Mouse (Mus musculus): ENCODE data around the gene Ung. TPM values are rescaled to one million over a fixed set of nuclear protein-coding genes. Genes with fewer than 3 reads are reported as not detected.

Ung gene
- polyA plus RNA-seq, 1 experiment, result 5.7 TPM

- H3K36me3 ChIP-seq (ENCODE audit: control insufficient read depth, insufficient read depth, low read length), result no peaks in the 10 kb centered on the region
- peak overlapping the region; percentile 95 for H3K4me3 ChIP-seq (ENCODE audit: extremely low read depth, insufficient read depth, insufficient read length)
- under 1% methylated on average over 87 of the region's 87 CpGs for WGBS
- H3K27ac ChIP-seq (ENCODE audit: insufficient read depth, low read length), result peak overlapping the region; percentile 69
- H3K27me3 ChIP-seq (ENCODE audit: control insufficient read depth, insufficient read depth, low read length), result no peaks in the 10 kb centered on the region
- peaks cover 10% of the 10 kb centered on the region for H3K4me1 ChIP-seq (ENCODE audit: control insufficient read depth, insufficient read depth, insufficient read length)
- peak; percentile 82 to 90 for DNase-seq (ENCODE audit: low read depth in 1 of 2, low spot score in 2 of 2)
- no peak for TF ChIP-seq CTCF (IDR thresholded peaks at IDR 0.05; ENCODE audit: extremely low read depth, insufficient read depth, insufficient read length, insufficient replicate concordance)
- TF ChIP-seq POLR2A (IDR thresholded peaks at IDR 0.05; ENCODE audit: low read depth, low read length), result no peak; the same call in 1 of the 2 replicates
These were observed 723 bp downstream of the Ung start for GRCm38 (mm10) chr5:114130698-114131520.

GRCm38 (mm10) chr5:114131521-114131840, 1.3 kb downstream of the Ung start:
- DNase-seq (ENCODE audit: low read depth in 1 of 2, low spot score in 2 of 2), result peak; percentile 39 to 78
- no peak for TF ChIP-seq CTCF (IDR thresholded peaks at IDR 0.05; ENCODE audit: extremely low read depth, insufficient read depth, insufficient read length, insufficient replicate concordance)
- TF ChIP-seq POLR2A (IDR thresholded peaks at IDR 0.05; ENCODE audit: low read depth, low read length), result no peak; the same call in 1 of the 2 replicates
- H3K27me3 ChIP-seq (ENCODE audit: control insufficient read depth, insufficient read depth, low read length), result no peaks in the 10 kb centered on the region
- no peaks in the 10 kb centered on the region for H3K36me3 ChIP-seq (ENCODE audit: control insufficient read depth, insufficient read depth, low read length)
- peak overlapping the region; percentile 95 for H3K4me3 ChIP-seq (ENCODE audit: extremely low read depth, insufficient read depth, insufficient read length)
- peak overlapping the region; percentile 69 for H3K27ac ChIP-seq (ENCODE audit: insufficient read depth, low read length)
- peaks cover 10% of the 10 kb centered on the region for H3K4me1 ChIP-seq (ENCODE audit: control insufficient read depth, insufficient read depth, insufficient read length)
- under 1% methylated on average over 15 of the region's 15 CpGs for WGBS

GRCm38 (mm10) chr5:114132841-114133240, 2.7 kb downstream of the Ung start:
- no peak for TF ChIP-seq CTCF (IDR thresholded peaks at IDR 0.05; ENCODE audit: extremely low read depth, insufficient read depth, insufficient read length, insufficient replicate concordance)
- no peak for TF ChIP-seq POLR2A (IDR thresholded peaks at IDR 0.05; ENCODE audit: low read depth, low read length)
- 0 out of 2 replicates have a peak, but pooled peaks cover 2% of the 10 kb centered on the region for H3K36me3 ChIP-seq (ENCODE audit: control insufficient read depth, insufficient read depth, low read length)
- peaks cover 10% of the 10 kb centered on the region for H3K4me1 ChIP-seq (ENCODE audit: control insufficient read depth, insufficient read depth, insufficient read length)
- H3K4me3 ChIP-seq (ENCODE audit: extremely low read depth, insufficient read depth, insufficient read length), result no peak overlapping the region
- DNase-seq (ENCODE audit: low read depth in 1 of 2, low spot score in 2 of 2), result no peak
- no peaks in the 10 kb centered on the region for H3K27me3 ChIP-seq (ENCODE audit: control insufficient read depth, insufficient read depth, low read length)
- H3K27ac ChIP-seq (ENCODE audit: insufficient read depth, low read length), result no peak overlapping the region
- 94% methylated on average over 6 of the region's 6 CpGs for WGBS

- no peak for TF ChIP-seq POLR2A (IDR thresholded peaks at IDR 0.05; ENCODE audit: low read depth, low read length)
- DNase-seq (ENCODE audit: low read depth in 1 of 2, low spot score in 2 of 2), result no peak
- WGBS, result 74% methylated on average over 6 of the region's 6 CpGs
- Histone ChIP-seq H3K27ac (ENCODE audit: insufficient read depth, low read length) (no peak overlapping the region), H3K27me3 (ENCODE audit: control insufficient read depth, insufficient read depth, low read length) (no peaks in the 10 kb centered on the region), H3K4me1 (ENCODE audit: control insufficient read depth, insufficient read depth, insufficient read length) (peaks cover 8% of the 10 kb centered on the region), H3K4me3 (ENCODE audit: extremely low read depth, insufficient read depth, insufficient read length) (no peak overlapping the region), H3K36me3 (ENCODE audit: control insufficient read depth, insufficient read depth, low read length) (peaks cover 6% of the 10 kb centered on the region)
These were observed 3.9 kb downstream of the Ung start for GRCm38 (mm10) chr5:114134091-114134534.

- H3K27ac ChIP-seq (ENCODE audit: insufficient read depth, low read length), result no peak overlapping the region
- peaks cover 5% of the 10 kb centered on the region for H3K4me1 ChIP-seq (ENCODE audit: control insufficient read depth, insufficient read depth, insufficient read length)
- H3K36me3 ChIP-seq (ENCODE audit: control insufficient read depth, insufficient read depth, low read length), result peaks cover 6% of the 10 kb centered on the region
- no peak for TF ChIP-seq POLR2A (IDR thresholded peaks at IDR 0.05; ENCODE audit: low read depth, low read length)
- no peak for TF ChIP-seq CTCF (IDR thresholded peaks at IDR 0.05; ENCODE audit: extremely low read depth, insufficient read depth, insufficient read length, insufficient replicate concordance)
- no peaks in the 10 kb centered on the region for H3K27me3 ChIP-seq (ENCODE audit: control insufficient read depth, insufficient read depth, low read length)
- 75% methylated on average over 10 of the region's 10 CpGs for WGBS
- no peak for DNase-seq (ENCODE audit: low read depth in 1 of 2, low spot score in 2 of 2)
- H3K4me3 ChIP-seq (ENCODE audit: extremely low read depth, insufficient read depth, insufficient read length), result no peak overlapping the region
These were observed 5.3 kb downstream of the Ung start for GRCm38 (mm10) chr5:114135516-114135915.

- no peak overlapping the region for H3K4me3 ChIP-seq (ENCODE audit: extremely low read depth, insufficient read depth, insufficient read length)
- WGBS, result 89% methylated on average over 15 of the region's 15 CpGs
- TF ChIP-seq POLR2A (IDR thresholded peaks at IDR 0.05; ENCODE audit: low read depth, low read length) (no peak), CTCF (IDR thresholded peaks at IDR 0.05; ENCODE audit: extremely low read depth, insufficient read depth, insufficient read length, insufficient replicate concordance) (no peak)
- no peaks in the 10 kb centered on the region for H3K27me3 ChIP-seq (ENCODE audit: control insufficient read depth, insufficient read depth, low read length)
- no peaks in the 10 kb centered on the region for H3K4me1 ChIP-seq (ENCODE audit: control insufficient read depth, insufficient read depth, insufficient read length)
- DNase-seq (ENCODE audit: low read depth in 1 of 2, low spot score in 2 of 2), result no peak
- peaks cover 6% of the 10 kb centered on the region for H3K36me3 ChIP-seq (ENCODE audit: control insufficient read depth, insufficient read depth, low read length)
- H3K27ac ChIP-seq (ENCODE audit: insufficient read depth, low read length), result no peak overlapping the region
These were observed 7.5 kb downstream of the Ung start for GRCm38 (mm10) chr5:114137481-114138276.

Data from spleen, adult 2 months (tissue).